Comparison of ENCODE assay signal across 29 mouse cellular contexts in genomic region chr4:140857813-140858212, GRCm38 (mm10). TPM values are rescaled to one million over a fixed set of nuclear protein-coding genes. Genes with fewer than 3 reads are reported as not detected.
"Had no signal": no experiment of that assay in that cellular context is flagged by ENCODE, and none has a peak within 500 bp of the region (broad histone marks: within the 10 kb centered on the region; RNA-seq: fewer than 3 reads in every experiment).

No protein-coding gene starts in this region.

- H3K4me1 ChIP-seq: limb, embryonic 10.5 days; midbrain, embryonic 12.5 days; midbrain, embryonic 15.5 days; neural tube, embryonic 12.5 days; neural tube, embryonic 15.5 days had no signal

- H3K27ac ChIP-seq: kidney, postnatal 0 days; layer of hippocampus, adult 2 months; limb, embryonic 10.5 days; limb, embryonic 13.5 days; midbrain, embryonic 12.5 days; midbrain, embryonic 15.5 days; neural tube, embryonic 12.5 days; neural tube, embryonic 15.5 days; stomach, postnatal 0 days had no signal

- H3K9me3 ChIP-seq: limb, embryonic 10.5 days; limb, embryonic 13.5 days; midbrain, embryonic 12.5 days; midbrain, embryonic 15.5 days; neural tube, embryonic 12.5 days; neural tube, embryonic 15.5 days had no signal

- H3K4me3 ChIP-seq: layer of hippocampus, adult 2 months; limb, embryonic 10.5 days; limb, embryonic 13.5 days; megakaryocyte, embryonic 14.5 days; midbrain, embryonic 12.5 days; midbrain, embryonic 15.5 days; neural tube, embryonic 12.5 days; neural tube, embryonic 15.5 days had no signal

- H3K27me3 ChIP-seq: midbrain, embryonic 12.5 days; midbrain, embryonic 15.5 days; neural tube, embryonic 15.5 days had no signal

- ATAC-seq: intestine, postnatal 0 days; lung, postnatal 0 days; midbrain, embryonic 15.5 days had no signal

- H3K9ac ChIP-seq: limb, embryonic 13.5 days; liver, embryonic 14.5 days; lung, embryonic 14.5 days; midbrain, embryonic 12.5 days; midbrain, embryonic 15.5 days; neural tube, embryonic 12.5 days; neural tube, embryonic 15.5 days had no signal

- H3K36me3 ChIP-seq: limb, embryonic 10.5 days; limb, embryonic 13.5 days; midbrain, embryonic 12.5 days; midbrain, embryonic 15.5 days; neural tube, embryonic 12.5 days; neural tube, embryonic 15.5 days had no signal

- DNase-seq: kidney, adult 2 months; kidney, postnatal 25 days; layer of hippocampus, adult 9-11 months; lung, embryonic 14.5 days; lung, postnatal 36 days; right cerebral cortex, adult 18-20 months; right cerebral cortex, postnatal 14 days; right cerebral cortex, postnatal 4 days; thymus, adult 2 months; thymus, postnatal 14 days; thymus, postnatal 4 days had no signal

- H3K4me2 ChIP-seq: limb, embryonic 13.5 days; lung, embryonic 14.5 days; midbrain, embryonic 12.5 days; midbrain, embryonic 15.5 days; neural tube, embryonic 12.5 days; neural tube, embryonic 15.5 days had no signal

RNA-seq across cellular contexts. Expression of gene Padi1, which starts 12.2 kb away (rescaled TPM):
- total RNA-seq: layer of hippocampus, adult 2 months; layer of hippocampus, postnatal 25 days; left cerebral cortex, adult 18-20 months; left cerebral cortex, postnatal 25 days had no signal

RNA-seq across cellular contexts. Expression of gene Padi3, which starts 47.4 kb away (rescaled TPM):
- total RNA-seq: layer of hippocampus, adult 2 months; layer of hippocampus, postnatal 25 days; left cerebral cortex, adult 18-20 months; left cerebral cortex, postnatal 25 days had no signal
- polyA plus RNA-seq: large intestine, adult 2 months; midbrain, embryonic 15.5 days; neural tube, embryonic 12.5 days; neural tube, embryonic 15.5 days; stomach, embryonic 14.5 days had no signal
